Mouse (Mus musculus): ENCODE measurements around the gene Crat. TPM values are rescaled to one million over a fixed set of nuclear protein-coding genes. Genes with fewer than 3 reads are reported as not detected.

The Crat gene
- polyA plus RNA-seq, 1 experiment from 2014 or later, result 24.0 TPM

DNA sequence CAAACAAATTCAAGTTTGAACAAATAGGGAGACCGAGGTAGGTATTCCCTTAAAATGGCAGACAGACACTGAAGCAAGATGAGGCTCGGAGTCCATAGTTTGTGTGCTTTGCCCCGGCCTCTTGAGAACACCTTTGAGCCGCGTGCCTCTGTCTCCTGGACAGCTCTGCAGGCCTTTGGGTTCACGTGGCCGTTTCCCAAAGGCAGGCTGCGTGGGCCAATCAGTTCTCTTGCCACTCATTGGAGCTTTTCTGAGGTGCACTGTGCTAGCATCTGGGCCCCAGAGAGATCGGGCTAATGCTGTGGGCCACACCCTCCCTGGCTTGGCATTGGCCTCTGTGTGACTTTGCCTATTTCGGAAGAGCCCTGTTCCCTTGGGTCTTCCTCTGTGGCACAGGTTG, 39.7 kb downstream of the Crat start:
- Histone ChIP-seq H3K9ac (replicated peaks; ENCODE audit: low read length) (no peak overlapping the region), H3K4me1 (ENCODE audit: control insufficient read depth, insufficient read depth, low read length) (no peaks in the 10 kb centered on the region), H3K27me3 (ENCODE audit: control insufficient read depth, insufficient read depth, low read length) (no peaks in the 10 kb centered on the region), H3K4me2 (ENCODE audit: low read depth, low read length) (no peak overlapping the region), H3K27ac (replicated peaks; ENCODE audit: low read depth, low read length) (no peak overlapping the region), H3K36me3 (replicated peaks; ENCODE audit: control insufficient read depth, insufficient read depth, low read depth, low read length) (peaks cover 15% of the 10 kb centered on the region), H3K4me3 (ENCODE audit: low read depth, low read length) (no peak overlapping the region), H3K9me3 (replicated peaks; ENCODE audit: control insufficient read depth, low read length) (no peaks in the 10 kb centered on the region)
- WGBS, result 93% methylated on average over 10 of the region's 10 CpGs
- no peak for ATAC-seq (replicated peaks; ENCODE audit: insufficient number of reproducible peaks, low FRiP score, low TSS enrichment, low read depth)
- no peak for DNase-seq (ENCODE audit: low spot score)

DNA sequence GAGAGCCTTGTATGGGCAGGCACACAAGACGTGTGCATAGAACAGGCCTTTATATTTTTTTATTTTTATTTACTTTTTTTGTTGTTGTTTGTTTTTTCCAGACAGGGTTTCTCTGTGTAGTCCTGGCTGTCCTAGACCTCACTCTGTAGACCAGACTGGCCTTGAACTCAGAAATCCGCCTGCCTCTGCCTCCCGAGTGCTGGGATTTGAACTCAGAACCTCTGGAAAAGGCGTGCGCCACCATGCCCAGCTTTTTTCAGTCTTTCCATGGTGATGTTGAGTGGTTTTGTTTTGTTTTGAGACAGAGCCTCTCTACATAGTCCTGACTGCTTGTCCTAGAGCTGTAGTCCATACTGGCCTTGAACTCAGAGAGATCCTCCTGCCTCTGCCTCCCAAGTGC, 42.9 kb downstream of the Crat start:
- Histone ChIP-seq H3K4me2 (ENCODE audit: low read depth, low read length) (no peak overlapping the region), H3K4me3 (ENCODE audit: low read depth, low read length) (no peak overlapping the region), H3K36me3 (replicated peaks; ENCODE audit: control insufficient read depth, insufficient read depth, low read depth, low read length) (peaks cover 19% of the 10 kb centered on the region), H3K4me1 (ENCODE audit: control insufficient read depth, insufficient read depth, low read length) (no peaks in the 10 kb centered on the region), H3K27me3 (ENCODE audit: control insufficient read depth, insufficient read depth, low read length) (no peaks in the 10 kb centered on the region), H3K9ac (replicated peaks; ENCODE audit: low read length) (no peak overlapping the region), H3K27ac (replicated peaks; ENCODE audit: low read depth, low read length) (no peak overlapping the region), H3K9me3 (replicated peaks; ENCODE audit: control insufficient read depth, low read length) (no peaks in the 10 kb centered on the region)
- ATAC-seq (replicated peaks; ENCODE audit: insufficient number of reproducible peaks, low FRiP score, low TSS enrichment, low read depth) (no peak), DNase-seq (ENCODE audit: low spot score) (no peak)
- 94% methylated on average over 5 of the region's 5 CpGs for WGBS

DNA sequence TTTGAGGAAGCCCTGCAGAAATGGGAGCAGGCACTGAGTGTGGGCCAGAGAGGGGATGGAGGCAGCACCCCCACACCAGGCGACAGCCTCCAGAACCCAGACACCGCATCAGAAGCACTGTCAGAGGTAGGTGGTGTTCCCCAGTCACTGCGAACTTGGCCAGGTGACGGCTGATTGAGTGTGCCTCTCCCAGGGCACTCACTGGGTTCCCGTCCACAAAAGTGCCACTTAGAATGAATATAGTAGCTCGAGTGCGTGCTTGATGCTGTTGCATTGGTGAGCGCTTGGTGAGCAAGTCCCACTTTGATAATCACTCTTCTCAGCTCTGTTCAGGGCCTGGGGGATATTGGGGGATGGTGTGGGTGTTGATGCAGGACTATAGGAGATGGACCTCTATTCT, 44.1 kb downstream of the Crat start:
- ATAC-seq (replicated peaks; ENCODE audit: insufficient number of reproducible peaks, low FRiP score, low TSS enrichment, low read depth), result no peak
- H3K36me3 ChIP-seq (replicated peaks; ENCODE audit: control insufficient read depth, insufficient read depth, low read depth, low read length), result peaks cover 21% of the 10 kb centered on the region
- 95% methylated on average over 8 of the region's 8 CpGs for WGBS

DNA sequence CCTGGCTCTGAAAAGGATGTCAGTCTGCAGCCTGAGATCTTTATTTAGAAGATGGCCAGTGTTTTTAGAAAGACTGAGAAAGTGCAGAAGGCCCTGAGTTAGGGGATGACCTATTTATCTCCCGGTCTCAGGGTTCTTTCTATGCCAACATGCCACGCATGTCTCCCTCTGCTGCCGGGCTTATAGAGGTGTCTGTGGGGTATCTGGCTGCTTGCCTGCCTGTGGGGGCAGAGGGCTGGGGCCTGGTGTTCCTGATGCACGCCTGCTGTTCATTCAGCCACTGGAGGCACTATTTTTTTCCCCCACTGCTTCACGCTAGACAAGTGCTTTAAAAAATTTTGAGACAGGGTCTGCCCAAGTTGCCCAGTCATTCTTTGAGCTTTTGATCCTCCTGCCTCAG, 49.4 kb downstream of the Crat start:
- H3K4me1 ChIP-seq (ENCODE audit: control insufficient read depth, insufficient read depth, low read length), result no peaks in the 10 kb centered on the region
- peaks cover 12% of the 10 kb centered on the region for H3K36me3 ChIP-seq (replicated peaks; ENCODE audit: control insufficient read depth, insufficient read depth, low read depth, low read length)
- no peak overlapping the region for H3K9ac ChIP-seq (replicated peaks; ENCODE audit: low read length)
- 76% methylated on average over 5 of the region's 5 CpGs for WGBS
- H3K27ac ChIP-seq (replicated peaks; ENCODE audit: low read depth, low read length), result no peak overlapping the region
- no peak overlapping the region for H3K4me3 ChIP-seq (ENCODE audit: low read depth, low read length)
- H3K9me3 ChIP-seq (replicated peaks; ENCODE audit: control insufficient read depth, low read length), result no peaks in the 10 kb centered on the region
- ATAC-seq (replicated peaks; ENCODE audit: insufficient number of reproducible peaks, low FRiP score, low TSS enrichment, low read depth) (no peak), DNase-seq (ENCODE audit: low spot score) (no peak)
- no peaks in the 10 kb centered on the region for H3K27me3 ChIP-seq (ENCODE audit: control insufficient read depth, insufficient read depth, low read length)
- no peak overlapping the region for H3K4me2 ChIP-seq (ENCODE audit: low read depth, low read length)

More for the DNA sequence above, 44.1 kb downstream of the Crat start:
- no peak for DNase-seq (ENCODE audit: low spot score)
- Histone ChIP-seq H3K4me2 (ENCODE audit: low read depth, low read length) (no peak overlapping the region), H3K27me3 (ENCODE audit: control insufficient read depth, insufficient read depth, low read length) (no peaks in the 10 kb centered on the region), H3K27ac (replicated peaks; ENCODE audit: low read depth, low read length) (no peak overlapping the region), H3K4me3 (ENCODE audit: low read depth, low read length) (no peak overlapping the region), H3K9ac (replicated peaks; ENCODE audit: low read length) (no peak overlapping the region), H3K9me3 (replicated peaks; ENCODE audit: control insufficient read depth, low read length) (no peaks in the 10 kb centered on the region), H3K4me1 (ENCODE audit: control insufficient read depth, insufficient read depth, low read length) (no peaks in the 10 kb centered on the region)

DNA sequence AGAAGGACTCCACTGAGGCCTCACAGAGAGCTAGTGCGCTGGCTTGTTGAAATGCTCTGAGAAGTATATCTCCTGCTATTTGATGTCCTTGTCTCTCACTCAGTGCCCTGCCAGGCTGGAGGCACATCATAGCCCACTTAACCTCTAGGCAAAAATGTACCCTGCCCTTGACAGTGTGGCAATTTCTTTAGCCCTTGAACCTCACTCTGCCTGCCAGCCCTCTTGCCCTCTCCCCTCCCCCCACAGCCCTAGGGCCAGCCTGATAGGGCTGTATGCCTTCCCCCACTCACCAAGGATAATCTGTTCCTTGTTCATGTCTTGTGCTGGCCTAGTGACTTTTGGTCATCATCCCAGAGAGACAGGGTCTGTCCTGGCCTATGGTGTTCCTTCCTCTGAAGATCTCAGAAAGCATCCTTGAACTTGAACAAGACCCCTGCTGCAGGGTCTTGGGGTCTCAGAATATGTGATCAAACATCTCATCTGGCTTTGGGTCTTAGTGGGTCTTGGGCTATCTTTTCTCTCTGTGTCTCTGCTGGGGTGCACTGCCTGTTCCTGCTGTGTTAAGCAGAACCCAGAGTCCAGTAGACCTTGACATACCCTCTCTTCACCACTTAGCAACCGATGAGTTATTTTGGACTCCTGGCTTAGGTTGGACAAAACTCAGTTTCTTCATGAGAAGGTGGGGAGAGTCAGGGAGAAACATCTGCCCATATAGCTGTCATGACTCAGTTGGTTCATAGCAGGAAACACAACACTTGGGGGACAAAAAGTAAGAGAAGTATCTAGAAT, 50.1 kb downstream of the Crat start:
- Histone ChIP-seq H3K9me3 (replicated peaks; ENCODE audit: control insufficient read depth, low read length) (no peaks in the 10 kb centered on the region), H3K9ac (replicated peaks; ENCODE audit: low read length) (peak overlapping the region; percentile 89; the same call in 1 of the 2 replicates), H3K36me3 (replicated peaks; ENCODE audit: control insufficient read depth, insufficient read depth, low read depth, low read length) (peaks cover 9% of the 10 kb centered on the region), H3K4me1 (ENCODE audit: control insufficient read depth, insufficient read depth, low read length) (no peaks in the 10 kb centered on the region), H3K27me3 (ENCODE audit: control insufficient read depth, insufficient read depth, low read length) (no peaks in the 10 kb centered on the region), H3K27ac (replicated peaks; ENCODE audit: low read depth, low read length) (no peak overlapping the region), H3K4me3 (ENCODE audit: low read depth, low read length) (peak overlapping the region; percentile 93), H3K4me2 (ENCODE audit: low read depth, low read length) (peak overlapping the region; percentile 88)
- no peak for DNase-seq (ENCODE audit: low spot score)
- no peak for ATAC-seq (replicated peaks; ENCODE audit: insufficient number of reproducible peaks, low FRiP score, low TSS enrichment, low read depth)
- WGBS, result 87% methylated on average over 2 of the region's 2 CpGs

DNA sequence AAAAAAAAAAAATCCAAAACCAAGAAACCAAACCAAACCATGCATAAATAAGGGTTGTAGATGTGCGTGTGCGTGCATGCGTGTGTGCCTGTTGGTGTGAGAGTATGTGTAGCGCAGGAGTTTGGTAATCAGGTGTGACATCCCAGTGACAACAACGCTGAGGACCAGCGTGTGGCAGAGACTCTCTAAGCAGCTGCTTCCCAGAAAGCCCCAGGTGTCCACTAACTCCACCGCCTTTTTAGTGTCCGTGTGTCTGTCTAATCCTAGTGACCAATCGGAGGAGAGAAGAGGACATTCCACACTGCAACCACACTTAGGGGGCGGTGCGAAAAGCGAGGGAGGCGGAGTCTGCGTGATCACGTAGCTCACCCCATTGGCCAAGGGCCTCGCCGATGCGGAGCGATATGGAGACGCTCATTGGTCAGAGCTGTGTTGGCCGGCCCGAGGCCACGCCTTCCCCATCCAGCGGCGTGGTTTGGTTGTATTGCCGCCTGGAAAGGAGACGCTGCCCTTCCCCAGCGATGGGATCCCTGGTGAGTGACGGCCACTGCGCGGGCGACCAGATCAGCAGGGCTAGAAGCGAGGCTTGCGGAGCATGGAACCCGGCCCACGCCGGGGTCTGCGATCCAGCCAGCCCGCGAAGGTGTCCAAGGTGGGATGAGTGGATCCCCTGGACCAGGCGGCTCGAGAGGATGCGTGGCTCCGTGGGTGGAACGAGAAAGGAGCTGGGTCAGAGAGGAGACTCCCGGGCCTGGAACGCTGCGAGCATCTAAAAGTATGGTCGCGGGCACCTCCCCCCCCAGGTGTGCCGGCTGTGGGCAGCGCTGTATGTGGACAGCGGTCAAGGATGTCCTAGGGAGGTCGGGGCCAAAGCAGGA, 51.6 kb downstream of the Crat start, which contains the start of gene Miga2:
Gene Miga2 (plus strand): TSS at position 461 of the 878 bp plus-strand sequence.
- WGBS, result under 1% methylated on average over 54 of the region's 54 CpGs
- Histone ChIP-seq H3K9me3 (replicated peaks; ENCODE audit: control insufficient read depth, low read length) (no peaks in the 10 kb centered on the region), H3K4me2 (ENCODE audit: low read depth, low read length) (peak within 1 kb of the TSS; percentile 88), H3K27me3 (ENCODE audit: control insufficient read depth, insufficient read depth, low read length) (no peaks in the 10 kb centered on the region), H3K4me3 (ENCODE audit: low read depth, low read length) (peak within 1 kb of the TSS; percentile 93), H3K9ac (replicated peaks; ENCODE audit: low read length) (peak within 1 kb of the TSS; percentile 89), H3K27ac (replicated peaks; ENCODE audit: low read depth, low read length) (peak within 1 kb of the TSS; percentile 22; the same call in 1 of the 2 replicates), H3K4me1 (ENCODE audit: control insufficient read depth, insufficient read depth, low read length) (no peaks in the 10 kb centered on the region), H3K36me3 (replicated peaks; ENCODE audit: control insufficient read depth, insufficient read depth, low read depth, low read length) (peaks cover 8% of the 10 kb centered on the region)
- DNase-seq (ENCODE audit: low spot score) (peak; percentile 99), ATAC-seq (replicated peaks; ENCODE audit: insufficient number of reproducible peaks, low FRiP score, low TSS enrichment, low read depth) (peak; percentile 98)

DNA sequence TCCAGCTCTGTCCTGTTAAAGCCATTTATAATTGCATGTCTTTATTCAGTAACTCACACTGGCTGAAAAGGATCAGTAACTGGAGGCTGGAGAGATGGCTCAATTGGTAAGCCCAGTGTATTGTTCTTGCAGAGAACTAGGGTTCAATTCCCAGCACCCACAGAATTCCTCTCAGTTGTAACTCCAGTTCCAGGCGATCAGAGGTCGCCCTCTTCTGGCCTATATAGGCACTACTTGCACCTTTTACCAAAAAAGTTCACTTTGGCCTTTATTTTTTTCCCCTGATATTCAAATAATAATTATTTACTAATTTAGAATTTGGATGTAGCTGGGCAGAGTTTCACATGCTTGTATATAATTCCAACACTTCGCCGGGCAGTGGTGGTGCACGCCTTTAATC, 52.7 kb downstream of the Crat start:
- Histone ChIP-seq H3K27ac (replicated peaks; ENCODE audit: low read depth, low read length) (no peak overlapping the region), H3K4me2 (ENCODE audit: low read depth, low read length) (no peak overlapping the region), H3K9me3 (replicated peaks; ENCODE audit: control insufficient read depth, low read length) (no peaks in the 10 kb centered on the region), H3K4me1 (ENCODE audit: control insufficient read depth, insufficient read depth, low read length) (peaks cover 5% of the 10 kb centered on the region; the same call in 1 of the 2 replicates), H3K4me3 (ENCODE audit: low read depth, low read length) (no peak overlapping the region), H3K27me3 (ENCODE audit: control insufficient read depth, insufficient read depth, low read length) (no peaks in the 10 kb centered on the region), H3K9ac (replicated peaks; ENCODE audit: low read length) (no peak overlapping the region), H3K36me3 (replicated peaks; ENCODE audit: control insufficient read depth, insufficient read depth, low read depth, low read length) (peaks cover 2% of the 10 kb centered on the region; the same call in 1 of the 2 replicates)
- no peak for DNase-seq (ENCODE audit: low spot score)
- WGBS, result 74% methylated on average over 5 of the region's 5 CpGs
- ATAC-seq (replicated peaks; ENCODE audit: insufficient number of reproducible peaks, low FRiP score, low TSS enrichment, low read depth), result no peak

DNA sequence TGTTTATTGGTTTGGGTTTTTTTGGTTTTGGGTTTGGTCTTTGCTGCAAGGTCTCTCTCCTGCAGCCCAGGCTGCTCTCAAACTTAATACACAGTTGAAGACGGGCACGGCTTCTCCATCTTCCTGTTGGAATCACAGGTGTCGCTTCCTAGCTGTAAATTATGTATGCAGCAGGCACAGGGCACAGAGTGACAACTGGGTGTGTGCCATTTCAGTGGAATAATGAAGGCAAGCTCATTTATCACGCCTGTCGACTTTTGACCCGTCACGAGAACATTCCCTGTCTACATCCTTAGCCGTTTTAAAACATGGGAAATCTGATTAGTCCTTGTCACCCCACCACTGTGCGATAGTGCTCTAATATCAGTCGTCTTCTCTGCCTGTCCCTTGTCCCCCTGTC, 55.0 kb downstream of the Crat start:
- no peak overlapping the region for H3K4me3 ChIP-seq (ENCODE audit: low read depth, low read length)
- H3K4me1 ChIP-seq (ENCODE audit: control insufficient read depth, insufficient read depth, low read length), result peaks cover 10% of the 10 kb centered on the region; the same call in 1 of the 2 replicates
- no peak overlapping the region for H3K9ac ChIP-seq (replicated peaks; ENCODE audit: low read length)
- no peaks in the 10 kb centered on the region for H3K36me3 ChIP-seq (replicated peaks; ENCODE audit: control insufficient read depth, insufficient read depth, low read depth, low read length)
- no peaks in the 10 kb centered on the region for H3K27me3 ChIP-seq (ENCODE audit: control insufficient read depth, insufficient read depth, low read length)
- no peak overlapping the region for H3K4me2 ChIP-seq (ENCODE audit: low read depth, low read length)
- 77% methylated on average over 10 of the region's 10 CpGs for WGBS
- ATAC-seq (replicated peaks; ENCODE audit: insufficient number of reproducible peaks, low FRiP score, low TSS enrichment, low read depth) (no peak), DNase-seq (ENCODE audit: low spot score) (no peak)
- H3K27ac ChIP-seq (replicated peaks; ENCODE audit: low read depth, low read length), result no peak overlapping the region
- no peaks in the 10 kb centered on the region for H3K9me3 ChIP-seq (replicated peaks; ENCODE audit: control insufficient read depth, low read length)
